Mouse (Mus musculus) thymus, adult 2 months (tissue): ENCODE measurements around the gene Pik3c2b.

ENCODE experiments used
- CTCF ChIP-seq: fragments of 200-500 bp; IDR thresholded peaks from 2 replicates; pipeline ENCODE4 v1.5.1; 2012; ENCODE audit warnings: mild to moderate bottlenecking, control low read depth, low read length, moderate library complexity, borderline replicate concordance; ENCODE audit not compliant: control insufficient read depth, poor library complexity, insufficient read depth; ENCODE audit errors: extremely low read depth
- POLR2A ChIP-seq: fragments of 200-500 bp; IDR thresholded peaks from 2 replicates; pipeline ENCODE4 v1.6.1; 2012; ENCODE audit warnings: mild to moderate bottlenecking, low read length, control low read depth, moderate library complexity; ENCODE audit not compliant: control insufficient read depth, poor library complexity, insufficient read depth; ENCODE audit errors: extremely low read depth

- TF ChIP-seq POLR2A (no peak), CTCF (no peak)
Observed at GRCm38 (mm10) chr1:133027126-133027525, 18.3 kb upstream of the Pik3c2b start.
